Mouse (Mus musculus) hindbrain, embryonic 11.5 days (tissue): ENCODE results near the gene Ascc1. TPM values are rescaled to one million over a fixed set of nuclear protein-coding genes. Genes with fewer than 3 reads are reported as not detected.

Source experiments
- ATAC-seq: fragments of 200-750 bp; cut with Nextera tagmentation; 2 replicates; pipeline ENCODE4 v1.8.0; 2017; ENCODE audit warnings: mild to moderate bottlenecking, moderate TSS enrichment, moderate library complexity; ENCODE audit not compliant: low FRiP score
- DNase-seq: peaks from one replicate; pipeline ENCODE4 v3.0.0-alpha.2; 2015; ENCODE audit warnings: low spot score
- H3K27ac ChIP-seq: fragments of 300-500 bp; sonication (generic); 2 replicates; pipeline ENCODE4 v1.5.1; 2014; ENCODE audit warnings: mild to moderate bottlenecking, low read depth, low read length
- H3K27me3 ChIP-seq: fragments of 300-500 bp; sonication (generic); 2 replicates; pipeline ENCODE4 v1.6.1; 2014; ENCODE audit warnings: mild to moderate bottlenecking, low read length, moderate library complexity, mixed read lengths; ENCODE audit not compliant: control insufficient read depth, insufficient read depth
- H3K36me3 ChIP-seq: fragments of 300-500 bp; sonication (generic); 2 replicates; pipeline ENCODE4 v1.6.1; 2014; ENCODE audit warnings: mild to moderate bottlenecking, low read length, moderate library complexity, mixed read lengths; ENCODE audit not compliant: control insufficient read depth, insufficient read depth
- H3K4me1 ChIP-seq: fragments of 300-500 bp; sonication (generic); replicated peaks from 2 replicates; pipeline ENCODE4 v1.6.1; 2014; ENCODE audit warnings: low read length, mixed read lengths; ENCODE audit not compliant: control insufficient read depth, insufficient read depth
- H3K4me2 ChIP-seq: fragments of 300-500 bp; sonication (generic); replicated peaks from 2 replicates; pipeline ENCODE4 v1.6.1; 2014; ENCODE audit warnings: mild to moderate bottlenecking, low read depth, low read length
- H3K4me3 ChIP-seq: fragments of 300-500 bp; sonication (generic); 2 replicates; pipeline ENCODE4 v1.5.1; 2014; ENCODE audit warnings: low read depth, low read length
- H3K9ac ChIP-seq: fragments of 300-500 bp; sonication (generic); 2 replicates; pipeline ENCODE4 v1.6.1; 2014; ENCODE audit warnings: low read depth, low read length
- H3K9me3 ChIP-seq: fragments of 300-500 bp; sonication (generic); 2 replicates; pipeline ENCODE4 v1.6.1; 2016; ENCODE audit warnings: low read length; ENCODE audit not compliant: control insufficient read depth
- WGBS: fragments of 180-500 bp; shearing (Covaris S2); extraction: QIAGEN DNeasy Blood & Tissue Kit; methylation state at CpG from one replicate; pipeline ENCODE4 v1.1.7; 2014; 5-methylcytosine and 5-hydroxymethylcytosine counted together
- polyA plus RNA-seq: library from polyadenylated mRNA; unstranded; fragments of >200 nt; fragmentation: Nextera tagmentation; extraction: Ambion mirVana; gene quantifications from 2 replicates; pipeline ENCODE4 v1.2.1, GENCODE M21; 2014

The Ascc1 gene
- polyA plus RNA-seq, 1 experiment from 2014 or later: 42.9 TPM

GRCm38 (mm10) chr10:60019299-60019698 lies 16.7 kb downstream of the Ascc1 start:
- Histone ChIP-seq H3K9ac (no peak overlapping the region), H3K27me3 (no peaks in the 10 kb centered on the region), H3K36me3 (no peaks in the 10 kb centered on the region), H3K27ac (no peak overlapping the region), H3K4me3 (no peak overlapping the region), H3K4me1 (no peaks in the 10 kb centered on the region), H3K9me3 (no peaks in the 10 kb centered on the region), H3K4me2 (no peak overlapping the region)
- WGBS: 78% methylated on average over 2 of the region's 2 CpGs
- ATAC-seq (no peak), DNase-seq (no peak)

GRCm38 (mm10) chr10:60023751-60024150 lies 21.1 kb downstream of the Ascc1 start:
- Histone ChIP-seq H3K9ac (no peak overlapping the region), H3K4me2 (no peak overlapping the region), H3K4me3 (no peak overlapping the region), H3K36me3 (no peaks in the 10 kb centered on the region), H3K9me3 (no peaks in the 10 kb centered on the region), H3K27me3 (no peaks in the 10 kb centered on the region), H3K4me1 (no peaks in the 10 kb centered on the region), H3K27ac (no peak overlapping the region)
- no peak for ATAC-seq
- DNase-seq: no peak
- WGBS: 76% methylated on average over 1 of the region's 1 CpGs

GRCm38 (mm10) chr10:60026759-60027395 lies 24.3 kb downstream of the Ascc1 start:
- 74% methylated on average over 13 of the region's 13 CpGs for WGBS
- H3K27ac ChIP-seq: no peak overlapping the region

GRCm38 (mm10) chr10:60027619-60028084 lies 25.0 kb downstream of the Ascc1 start:
- Histone ChIP-seq H3K36me3 (no peaks in the 10 kb centered on the region), H3K4me2 (no peak overlapping the region), H3K27ac (no peak overlapping the region), H3K4me3 (no peak overlapping the region), H3K9me3 (no peaks in the 10 kb centered on the region), H3K27me3 (no peaks in the 10 kb centered on the region), H3K9ac (no peak overlapping the region), H3K4me1 (no peaks in the 10 kb centered on the region)
- WGBS: 68% methylated on average over 2 of the region's 2 CpGs
- ATAC-seq: no peak
- no peak for DNase-seq

More at GRCm38 (mm10) chr10:60026759-60027395, 24.3 kb downstream of the Ascc1 start:
- Histone ChIP-seq H3K27me3 (no peaks in the 10 kb centered on the region), H3K4me2 (no peak overlapping the region), H3K4me1 (no peaks in the 10 kb centered on the region), H3K9me3 (no peaks in the 10 kb centered on the region), H3K9ac (no peak overlapping the region), H3K4me3 (no peak overlapping the region), H3K36me3 (no peaks in the 10 kb centered on the region)
- ATAC-seq (no peak), DNase-seq (no peak)

GRCm38 (mm10) chr10:60028181-60028580 lies 25.6 kb downstream of the Ascc1 start:
- no peak for ATAC-seq
- no peak overlapping the region for H3K9ac ChIP-seq
- DNase-seq: no peak
- H3K4me3 ChIP-seq: no peak overlapping the region
- H3K9me3 ChIP-seq: no peaks in the 10 kb centered on the region
- 89% methylated on average over 7 of the region's 7 CpGs for WGBS
- no peaks in the 10 kb centered on the region for H3K4me1 ChIP-seq
- no peaks in the 10 kb centered on the region for H3K36me3 ChIP-seq
- no peak overlapping the region for H3K27ac ChIP-seq
- H3K27me3 ChIP-seq: no peaks in the 10 kb centered on the region
- H3K4me2 ChIP-seq: no peak overlapping the region

GRCm38 (mm10) chr10:60028979-60029378 lies 26.4 kb downstream of the Ascc1 start:
- no peak overlapping the region for H3K4me3 ChIP-seq
- 81% methylated on average over 7 of the region's 7 CpGs for WGBS
- no peak overlapping the region for H3K4me2 ChIP-seq
- no peak overlapping the region for H3K9ac ChIP-seq
- ATAC-seq (no peak), DNase-seq (no peak)
- H3K36me3 ChIP-seq: no peaks in the 10 kb centered on the region
- H3K27ac ChIP-seq: no peak overlapping the region
- no peaks in the 10 kb centered on the region for H3K9me3 ChIP-seq
- H3K27me3 ChIP-seq: no peaks in the 10 kb centered on the region
- H3K4me1 ChIP-seq: no peaks in the 10 kb centered on the region

GRCm38 (mm10) chr10:60029387-60029786 lies 26.8 kb downstream of the Ascc1 start:
- Histone ChIP-seq H3K9ac (no peak overlapping the region), H3K9me3 (no peaks in the 10 kb centered on the region), H3K4me3 (no peak overlapping the region), H3K27ac (no peak overlapping the region), H3K27me3 (no peaks in the 10 kb centered on the region), H3K4me1 (no peaks in the 10 kb centered on the region), H3K36me3 (no peaks in the 10 kb centered on the region), H3K4me2 (no peak overlapping the region)
- no peak for DNase-seq
- 85% methylated on average over 4 of the region's 4 CpGs for WGBS
- ATAC-seq: no peak

GRCm38 (mm10) chr10:60031562-60031961 lies 29.0 kb downstream of the Ascc1 start:
- DNase-seq (no peak), ATAC-seq (no peak)
- H3K9ac ChIP-seq: no peak overlapping the region
- H3K4me3 ChIP-seq: no peak overlapping the region
- no peaks in the 10 kb centered on the region for H3K27me3 ChIP-seq
- H3K27ac ChIP-seq: no peak overlapping the region
- no peaks in the 10 kb centered on the region for H3K4me1 ChIP-seq
- WGBS: 76% methylated on average over 8 of the region's 8 CpGs
- H3K4me2 ChIP-seq: no peak overlapping the region
- H3K36me3 ChIP-seq: no peaks in the 10 kb centered on the region
- no peaks in the 10 kb centered on the region for H3K9me3 ChIP-seq

- H3K4me3 ChIP-seq: no peak overlapping the region
- ATAC-seq: no peak
- no peak overlapping the region for H3K27ac ChIP-seq
- no peaks in the 10 kb centered on the region for H3K27me3 ChIP-seq
- H3K9ac ChIP-seq: no peak overlapping the region
- no peaks in the 10 kb centered on the region for H3K36me3 ChIP-seq
- H3K4me2 ChIP-seq: no peak overlapping the region
- H3K9me3 ChIP-seq: no peaks in the 10 kb centered on the region
- no peak for DNase-seq
- no peaks in the 10 kb centered on the region for H3K4me1 ChIP-seq
- 54% methylated on average over 2 of the region's 2 CpGs for WGBS
These were observed 29.4 kb downstream of the Ascc1 start for GRCm38 (mm10) chr10:60031985-60032384.
